Mouse (Mus musculus): ENCODE measurements at regions not wholly inside any gene's neighbourhood (a gene's known extent, or its start where the extent isn't known, plus 50 kb on each side); places are given as distances from the start of the nearest gene placed in this dataset.

DNA sequence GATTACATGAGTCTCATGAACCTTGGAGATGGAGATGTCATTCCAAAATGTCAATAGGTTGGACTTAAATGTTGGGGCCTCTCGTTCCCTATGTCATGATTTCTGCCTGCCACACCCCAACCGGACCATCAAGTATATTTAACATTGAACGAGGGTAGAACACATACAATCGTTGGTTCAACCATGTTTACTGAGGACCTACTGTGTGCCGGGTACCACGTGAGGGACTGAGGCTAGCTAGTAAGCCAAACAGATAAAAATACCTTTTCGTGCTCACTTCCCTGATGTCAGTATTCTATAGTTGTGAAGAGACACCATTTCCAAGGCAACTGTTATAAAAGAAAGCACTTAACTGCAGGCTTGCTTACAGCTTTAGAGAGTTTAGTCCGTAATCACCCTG is 70.6 kb upstream of the Tnrc6c start:
- TF ChIP-seq POLR2A (IDR thresholded peaks at IDR 0.05; ENCODE audit: extremely low read depth, insufficient read depth, low read length) (no peak), CTCF (IDR thresholded peaks at IDR 0.05; ENCODE audit: low read depth, low read length) (no peak)
